Mouse (Mus musculus): ENCODE data around the gene Mndal. TPM values are rescaled to one million over a fixed set of nuclear protein-coding genes. Genes with fewer than 3 reads are reported as not detected.

Gene Mndal
- polyA plus RNA-seq (2017; shearing (Covaris generic)), result 468 TPM

DNA sequence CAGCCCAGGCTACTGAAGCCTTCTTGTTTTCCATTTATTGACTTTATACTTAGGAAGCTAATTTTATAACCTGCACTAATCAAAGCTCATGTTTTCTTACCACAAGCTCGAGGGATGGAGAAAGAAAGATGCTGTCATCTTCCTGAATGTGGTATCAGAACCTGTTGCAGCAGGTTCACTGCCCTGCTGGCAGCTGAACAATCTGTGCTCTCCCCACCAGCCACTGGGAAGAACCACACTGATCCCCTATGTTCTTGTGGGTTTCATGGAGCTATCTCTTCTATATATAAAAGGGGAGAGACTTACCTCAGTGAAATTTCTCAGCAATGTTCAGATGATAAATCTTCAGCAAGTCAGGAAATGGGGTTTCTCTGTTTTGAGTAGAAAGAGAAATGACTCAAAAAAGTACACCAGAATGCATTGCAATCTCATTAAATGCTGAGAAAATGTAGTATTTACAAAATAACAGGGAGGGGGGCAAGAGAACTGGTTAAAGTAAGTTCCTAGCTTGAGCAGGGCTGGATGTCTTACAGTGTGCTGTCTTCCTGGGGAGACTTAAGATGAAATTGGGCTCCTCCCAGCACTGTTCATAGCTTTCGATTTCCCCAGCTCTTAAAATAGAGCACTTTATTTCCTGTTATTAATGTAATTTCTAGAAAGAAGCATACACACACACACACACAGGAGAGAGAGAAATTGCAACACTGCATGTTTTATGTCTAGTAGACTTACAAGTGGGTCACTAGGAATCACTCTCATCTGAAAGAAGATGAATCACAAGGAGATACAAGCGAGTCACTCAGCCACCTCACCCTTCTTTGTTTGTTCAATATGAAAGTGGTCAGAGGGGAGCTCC is at the start of gene Mndal, which contains the start of gene Ifi203:
TSS of gene Mndal (minus strand) at position 568 of the 856 bp plus-strand sequence.
TSS of gene Ifi203 (minus strand) at position 749 of the 856 bp plus-strand sequence.

DNA sequence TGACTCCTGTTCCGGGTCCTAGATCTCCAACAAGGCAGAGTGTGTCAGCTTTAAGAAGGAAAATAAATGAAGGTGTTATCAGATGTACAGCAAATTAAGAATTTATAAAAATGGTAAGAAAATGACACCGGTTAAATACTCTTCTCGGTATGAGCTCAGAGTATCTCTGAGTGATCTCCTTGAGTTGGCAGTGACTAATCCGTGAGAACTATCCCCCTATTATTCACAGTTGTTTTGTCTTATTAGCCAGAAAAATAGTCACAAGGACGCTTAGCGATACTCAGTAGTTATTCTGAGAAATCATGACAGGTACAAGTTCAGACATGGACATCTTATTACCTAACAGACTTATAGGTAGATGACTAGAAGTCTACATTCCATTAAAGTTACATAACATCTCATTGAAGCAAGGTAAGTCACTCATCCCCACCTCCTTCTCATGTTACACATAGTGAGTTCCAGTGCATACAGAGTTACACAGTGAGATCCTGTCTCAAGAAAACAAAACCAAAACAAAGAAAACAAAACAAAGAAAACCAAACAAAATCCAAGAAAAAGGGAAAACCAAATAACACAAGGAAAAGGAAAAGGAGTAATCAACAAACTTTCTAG is 40.5 kb upstream of the Mndal start, which contains the start of gene Ifi202b:
TSS of gene Ifi202b (minus strand) at position 51 of the 612 bp plus-strand sequence.

DNA sequence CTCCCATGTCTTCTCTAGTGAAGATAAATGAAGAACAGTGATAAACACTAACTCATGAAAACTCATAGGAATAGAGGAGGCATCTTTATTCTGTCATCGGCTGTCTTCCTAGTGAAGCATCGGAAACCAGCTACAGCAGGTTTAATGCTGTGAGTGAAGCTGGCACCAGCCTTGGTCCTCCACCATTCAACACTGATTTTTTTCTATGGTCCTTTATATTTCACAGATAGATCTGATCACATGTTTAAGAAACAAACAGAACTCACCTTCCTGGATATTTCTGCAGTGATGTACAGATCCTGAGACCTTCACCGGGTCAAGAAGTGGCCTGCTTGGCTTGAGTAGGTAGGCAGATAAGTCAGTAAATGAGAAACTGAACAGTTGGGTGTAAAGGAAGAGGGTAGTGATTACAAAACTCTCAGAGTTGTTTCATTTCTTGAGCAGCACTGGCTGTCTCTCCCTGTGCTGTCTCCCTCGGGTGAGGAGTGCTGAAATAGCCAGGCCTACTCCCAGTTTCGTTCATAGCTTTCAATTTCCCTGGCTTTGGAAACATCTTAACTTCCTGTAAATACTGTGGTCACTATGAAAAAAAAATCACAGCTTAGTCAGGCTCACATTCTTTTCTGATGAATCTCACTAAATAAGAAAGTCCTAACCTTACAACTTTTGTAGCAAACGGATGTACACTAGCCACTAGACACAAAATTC is 29.6 kb downstream of the Mndal start, which contains the start of gene Ifi211:
TSS of gene Ifi211 (minus strand) at position 499 of the 708 bp plus-strand sequence.

Other genes starting within 250 kb of the Mndal start
- gene Ifi207, start 200.7 kb downstream of the Mndal start, polyA plus RNA-seq (2017; shearing (Covaris generic)), result not detected
- gene Ifi204, start 175.5 kb downstream of the Mndal start, polyA plus RNA-seq (2017; shearing (Covaris generic)), result 3.5 TPM
- gene Ifi211, start 29.4 kb downstream of the Mndal start, polyA plus RNA-seq (2017; shearing (Covaris generic)), result 13.8 TPM
- 258 TPM for gene Ifi203, start 181 bp upstream of the Mndal start, polyA plus RNA-seq (2017; shearing (Covaris generic))
- not detected for gene Ifi202b, start 40.3 kb upstream of the Mndal start, polyA plus RNA-seq (2017; shearing (Covaris generic))
- gene Ifi205, start 89.3 kb upstream of the Mndal start, polyA plus RNA-seq (2017; shearing (Covaris generic)), result 0.16 TPM
- not detected for gene Olfr433, start 98.2 kb upstream of the Mndal start, polyA plus RNA-seq (2017; shearing (Covaris generic))
- gene Olfr432, start 106.7 kb upstream of the Mndal start, polyA plus RNA-seq (2017; shearing (Covaris generic)), result 0.41 TPM
- gene Olfr430, start 124.1 kb upstream of the Mndal start, polyA plus RNA-seq (2017; shearing (Covaris generic)), result not detected
- not detected for gene Olfr429, start 141.8 kb upstream of the Mndal start, polyA plus RNA-seq (2017; shearing (Covaris generic))
- not detected for gene Olfr427, start 154.4 kb upstream of the Mndal start, polyA plus RNA-seq (2017; shearing (Covaris generic))
- not detected for gene Olfr231, start 178.7 kb upstream of the Mndal start, polyA plus RNA-seq (2017; shearing (Covaris generic))
- not detected for gene Olfr424, start 189.0 kb upstream of the Mndal start, polyA plus RNA-seq (2017; shearing (Covaris generic))
- gene Olfr420, start 213.1 kb upstream of the Mndal start, polyA plus RNA-seq (2017; shearing (Covaris generic)), result not detected
- gene Spta1, start 230.3 kb upstream of the Mndal start, polyA plus RNA-seq (2017; shearing (Covaris generic)), result 0.05 TPM

All from effector memory CD4-positive, alpha-beta T cell, adult 5 months (primary cell).